Mouse (Mus musculus) limb, embryonic 14.5 days (tissue): ENCODE data around the gene Olfr728. TPM values are rescaled to one million over a fixed set of nuclear protein-coding genes. Genes with fewer than 3 reads are reported as not detected.

ENCODE experiments used
- ATAC-seq: fragments of 200-750 bp; cut with Nextera tagmentation; 2 replicates; pipeline ENCODE4 v1.8.0; 2017; ENCODE audit warnings: low read depth, moderate number of reproducible peaks, moderate TSS enrichment; ENCODE audit not compliant: low FRiP score
- DNase-seq: peaks from one replicate; pipeline ENCODE4 v3.0.0-alpha.2; 2015; ENCODE audit warnings: low spot score
- H3K27ac ChIP-seq: fragments of 300-500 bp; sonication (generic); replicated peaks from 2 replicates; pipeline ENCODE4 v1.5.1; 2014; ENCODE audit warnings: low read depth, mild to moderate bottlenecking, low read length, moderate library complexity, mixed read lengths
- H3K27me3 ChIP-seq: fragments of 300-500 bp; sonication (generic); 2 replicates; pipeline ENCODE4 v1.6.1; 2014; ENCODE audit warnings: low read length, mixed read lengths; ENCODE audit not compliant: control insufficient read depth, insufficient read depth
- H3K36me3 ChIP-seq: fragments of 300-500 bp; sonication (generic); 2 replicates; pipeline ENCODE4 v1.6.1; 2014; ENCODE audit warnings: mild to moderate bottlenecking, low read length, moderate library complexity, mixed read lengths; ENCODE audit not compliant: control insufficient read depth, insufficient read depth
- H3K4me1 ChIP-seq: fragments of 300-500 bp; sonication (generic); 2 replicates; pipeline ENCODE4 v1.6.1; 2014; ENCODE audit warnings: antibody characterized with exemption, low read length, mixed read lengths; ENCODE audit not compliant: control insufficient read depth, insufficient read depth
- H3K4me2 ChIP-seq: fragments of 300-500 bp; sonication (generic); replicated peaks from 2 replicates; pipeline ENCODE4 v1.6.1; 2014; ENCODE audit warnings: low read depth, mild to moderate bottlenecking, low read length, moderate library complexity; ENCODE audit not compliant: severe bottlenecking
- H3K4me3 ChIP-seq: fragments of 300-500 bp; sonication (generic); replicated peaks from 2 replicates; pipeline ENCODE4 v1.5.1; 2014; ENCODE audit warnings: low read length
- H3K9ac ChIP-seq: fragments of 300-500 bp; sonication (generic); 2 replicates; pipeline ENCODE4 v1.6.1; 2014; ENCODE audit warnings: mild to moderate bottlenecking, low read depth, low read length, moderate library complexity; ENCODE audit not compliant: severe bottlenecking
- H3K9me3 ChIP-seq: fragments of 300-500 bp; sonication (generic); 2 replicates; pipeline ENCODE4 v1.6.1; 2016; ENCODE audit warnings: low read length; ENCODE audit not compliant: control insufficient read depth
- POLR2A ChIP-seq: fragments of 200-500 bp; IDR thresholded peaks from 2 replicates; pipeline ENCODE4 v1.8.0; 2012; ENCODE audit warnings: inconsistent platforms, mild to moderate bottlenecking, moderate library complexity, borderline replicate concordance; ENCODE audit not compliant: insufficient read depth, insufficient read length; ENCODE audit errors: extremely low read depth
- WGBS: fragments of 180-500 bp; shearing (Covaris S2); extraction: QIAGEN DNeasy Blood & Tissue Kit; methylation state at CpG from one replicate; pipeline ENCODE4 v1.1.7; 2014; 5-methylcytosine and 5-hydroxymethylcytosine counted together
- polyA plus RNA-seq, 2 experiments: library from polyadenylated mRNA; depleted of rRNA in 1 of 2; stranded (reverse) in 1 of 2; unstranded in 1 of 2; fragments of >200 nt; fragmentation: Nextera tagmentation in 1 of 2; extraction: Ambion mirVana in 1 of 2; gene quantifications; 2 replicates each; pipeline versions ENCODE4 v1.2.1 to v1.2.3; 2012 to 2014

Olfr728 gene
- polyA plus RNA-seq (2012; rRNA removed), result not detected in 2 replicates
- not detected in 2 replicates for polyA plus RNA-seq (2014; fragmentation: Nextera tagmentation; extraction: Ambion mirVana)

- WGBS, result 76% methylated on average over 5 of the region's 5 CpGs
- Histone ChIP-seq H3K36me3 (no peaks in the 10 kb centered on the region), H3K27me3 (no peaks in the 10 kb centered on the region), H3K27ac (no peak within 1 kb of the TSS), H3K9ac (no peak within 1 kb of the TSS), H3K4me3 (no peak within 1 kb of the TSS), H3K4me1 (no peaks in the 10 kb centered on the region), H3K9me3 (no peaks in the 10 kb centered on the region), H3K4me2 (no peak within 1 kb of the TSS)
- no peak for DNase-seq
- TF ChIP-seq POLR2A, result no peak
- ATAC-seq, result no peak
Observed at GRCm38 (mm10) chr14:50142580-50142979, at the start of gene Olfr728. Gene Olfr728 (minus strand): TSS chr14:50142680.

DNA sequence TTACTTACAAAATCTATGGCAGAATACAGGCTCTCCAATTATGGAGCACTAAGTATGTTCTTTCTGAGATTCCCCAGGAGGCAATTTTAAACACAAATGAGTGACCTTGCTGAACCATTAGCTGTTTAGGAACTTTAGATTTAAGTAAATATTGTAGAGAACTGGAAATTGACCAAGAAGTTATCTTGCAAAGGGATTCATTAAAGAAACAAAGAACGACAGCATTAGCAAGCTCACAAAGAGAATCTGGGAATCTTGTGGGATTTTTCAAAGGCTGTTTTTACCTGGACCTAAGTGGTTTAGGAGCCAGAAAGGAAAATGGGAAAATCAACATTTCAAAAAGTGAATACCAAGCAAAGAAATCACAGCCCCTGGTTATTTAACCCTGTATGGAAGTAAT lies 45.6 kb upstream of the Olfr728 start, which contains the start of gene Olfr730:
Gene Olfr730 (minus strand): TSS at position 101 of the 400 bp plus-strand sequence.
- H3K4me2 ChIP-seq, result no peak within 1 kb of the TSS
- 60% methylated on average over 1 of the region's 1 CpGs for WGBS
- no peak within 1 kb of the TSS for H3K9ac ChIP-seq

DNA sequence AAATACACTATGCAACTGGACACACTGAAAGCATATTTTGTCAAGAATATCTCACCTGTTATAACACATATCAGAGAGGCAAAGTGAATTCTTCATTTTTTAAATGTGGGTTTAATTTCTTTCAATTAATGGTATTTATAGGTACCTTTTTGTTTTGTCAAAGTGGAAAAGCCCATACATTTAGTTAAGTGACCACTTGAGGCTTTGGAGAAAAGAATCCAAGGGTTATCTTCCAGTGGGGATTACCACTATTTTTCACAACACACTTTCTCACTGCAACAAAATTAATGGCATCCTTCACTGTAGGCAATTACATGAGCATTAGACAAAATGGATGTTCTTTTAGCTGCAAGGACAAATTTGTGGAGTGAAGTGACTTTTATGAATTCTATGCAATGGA lies 10.3 kb upstream of the Olfr728 start, which contains the start of gene Olfr729:
Gene Olfr729 (minus strand): TSS at position 101 of the 400 bp plus-strand sequence.
- Histone ChIP-seq H3K4me3 (no peak within 1 kb of the TSS), H3K27me3 (no peaks in the 10 kb centered on the region), H3K9me3 (no peaks in the 10 kb centered on the region), H3K9ac (no peak within 1 kb of the TSS), H3K4me2 (no peak within 1 kb of the TSS), H3K36me3 (no peaks in the 10 kb centered on the region), H3K27ac (no peak within 1 kb of the TSS), H3K4me1 (no peaks in the 10 kb centered on the region)
- DNase-seq (no peak), ATAC-seq (no peak)
- TF ChIP-seq POLR2A, result no peak

More for the DNA sequence above, 45.6 kb upstream of the Olfr728 start, which contains the start of gene Olfr730:
- DNase-seq, result no peak
- H3K9me3 ChIP-seq, result no peaks in the 10 kb centered on the region
- no peaks in the 10 kb centered on the region for H3K36me3 ChIP-seq
- no peak for TF ChIP-seq POLR2A
- H3K4me3 ChIP-seq, result no peak within 1 kb of the TSS
- ATAC-seq, result no peak
- no peaks in the 10 kb centered on the region for H3K27me3 ChIP-seq
- H3K27ac ChIP-seq, result no peak within 1 kb of the TSS
- H3K4me1 ChIP-seq, result no peaks in the 10 kb centered on the region

- no peaks in the 10 kb centered on the region for H3K36me3 ChIP-seq
- no peak within 1 kb of the TSS for H3K27ac ChIP-seq
- 89% methylated on average over 1 of the region's 1 CpGs for WGBS
- H3K27me3 ChIP-seq, result no peaks in the 10 kb centered on the region
- DNase-seq (no peak), ATAC-seq (no peak)
- no peak within 1 kb of the TSS for H3K4me3 ChIP-seq
- no peak within 1 kb of the TSS for H3K9ac ChIP-seq
- no peaks in the 10 kb centered on the region for H3K4me1 ChIP-seq
- no peaks in the 10 kb centered on the region for H3K9me3 ChIP-seq
- no peak for TF ChIP-seq POLR2A
- no peak within 1 kb of the TSS for H3K4me2 ChIP-seq
Observed at GRCm38 (mm10) chr14:50122886-50123285, 19.6 kb downstream of the Olfr728 start, which contains the start of gene Olfr727. Gene Olfr727 (plus strand): TSS chr14:50123186.

DNA sequence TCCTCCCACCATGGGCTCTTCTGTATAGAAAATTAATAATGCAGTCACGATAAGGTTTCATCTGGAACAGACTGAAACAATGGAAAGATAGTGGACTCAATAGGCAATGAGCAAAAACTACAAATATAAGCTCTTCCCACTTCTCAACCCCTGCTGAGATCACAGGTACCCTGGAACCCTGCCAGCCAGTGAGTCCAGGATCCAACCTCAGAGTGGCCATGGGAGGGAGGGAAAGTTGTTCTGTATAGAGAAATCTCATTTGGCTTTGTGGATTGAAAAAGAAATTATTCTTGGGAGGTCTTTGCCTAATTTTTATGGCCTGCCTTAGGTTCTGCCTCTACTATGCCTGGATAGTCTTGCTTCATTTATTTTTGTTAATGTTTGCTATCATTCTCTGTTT lies 51.6 kb downstream of the Olfr728 start, which contains the start of gene Olfr726:
Gene Olfr726 (minus strand): TSS at position 101 of the 400 bp plus-strand sequence.
- H3K4me3 ChIP-seq, result no peak within 1 kb of the TSS
- DNase-seq (no peak), ATAC-seq (no peak)
- no peak within 1 kb of the TSS for H3K9ac ChIP-seq
- H3K9me3 ChIP-seq, result no peaks in the 10 kb centered on the region
- WGBS, result 72% methylated on average over 1 of the region's 1 CpGs
- no peak within 1 kb of the TSS for H3K4me2 ChIP-seq
- no peaks in the 10 kb centered on the region for H3K4me1 ChIP-seq
- no peak for TF ChIP-seq POLR2A
- no peaks in the 10 kb centered on the region for H3K36me3 ChIP-seq
- H3K27me3 ChIP-seq, result no peaks in the 10 kb centered on the region
- no peak within 1 kb of the TSS for H3K27ac ChIP-seq

Other genes starting within 250 kb of the Olfr728 start
- not detected in 2 replicates for gene Olfr722, start 240.7 kb downstream of the Olfr728 start, polyA plus RNA-seq (2012; rRNA removed)
- not detected in 2 replicates for gene Olfr722, start 240.7 kb downstream of the Olfr728 start, polyA plus RNA-seq (2014; fragmentation: Nextera tagmentation; extraction: Ambion mirVana)
- not detected in 2 replicates for gene Olfr723, start 210.9 kb downstream of the Olfr728 start, polyA plus RNA-seq (2012; rRNA removed)
- gene Olfr723, start 210.9 kb downstream of the Olfr728 start, polyA plus RNA-seq (2014; fragmentation: Nextera tagmentation; extraction: Ambion mirVana), result not detected in 2 replicates
- not detected in 2 replicates for gene Olfr724, start 179.4 kb downstream of the Olfr728 start, polyA plus RNA-seq (2012; rRNA removed)
- gene Olfr724, start 179.4 kb downstream of the Olfr728 start, polyA plus RNA-seq (2014; fragmentation: Nextera tagmentation; extraction: Ambion mirVana), result not detected in 2 replicates
- not detected in 2 replicates for gene Olfr725, start 102.3 kb downstream of the Olfr728 start, polyA plus RNA-seq (2012; rRNA removed)
- gene Olfr725, start 102.3 kb downstream of the Olfr728 start, polyA plus RNA-seq (2014; fragmentation: Nextera tagmentation; extraction: Ambion mirVana), result not detected in 2 replicates
- not detected in 2 replicates for gene Olfr726, start 51.7 kb downstream of the Olfr728 start, polyA plus RNA-seq (2012; rRNA removed)
- not detected in 2 replicates for gene Olfr726, start 51.7 kb downstream of the Olfr728 start, polyA plus RNA-seq (2014; fragmentation: Nextera tagmentation; extraction: Ambion mirVana)
- not detected in 2 replicates for gene Olfr727, start 19.5 kb downstream of the Olfr728 start, polyA plus RNA-seq (2012; rRNA removed)
- not detected in 2 replicates for gene Olfr727, start 19.5 kb downstream of the Olfr728 start, polyA plus RNA-seq (2014; fragmentation: Nextera tagmentation; extraction: Ambion mirVana)
- not detected in 2 replicates for gene Olfr729, start 10.2 kb upstream of the Olfr728 start, polyA plus RNA-seq (2012; rRNA removed)
- gene Olfr729, start 10.2 kb upstream of the Olfr728 start, polyA plus RNA-seq (2014; fragmentation: Nextera tagmentation; extraction: Ambion mirVana), result not detected in 2 replicates
- gene Olfr730, start 45.5 kb upstream of the Olfr728 start, polyA plus RNA-seq (2012; rRNA removed), result not detected in 2 replicates
- not detected in 2 replicates for gene Olfr730, start 45.5 kb upstream of the Olfr728 start, polyA plus RNA-seq (2014; fragmentation: Nextera tagmentation; extraction: Ambion mirVana)
- gene Olfr731, start 99.2 kb upstream of the Olfr728 start, polyA plus RNA-seq (2012; rRNA removed), result not detected in 2 replicates
- not detected in 2 replicates for gene Olfr731, start 99.2 kb upstream of the Olfr728 start, polyA plus RNA-seq (2014; fragmentation: Nextera tagmentation; extraction: Ambion mirVana)
- not detected in 2 replicates for gene Olfr732, start 141.5 kb upstream of the Olfr728 start, polyA plus RNA-seq (2012; rRNA removed)
- not detected in 2 replicates for gene Olfr732, start 141.5 kb upstream of the Olfr728 start, polyA plus RNA-seq (2014; fragmentation: Nextera tagmentation; extraction: Ambion mirVana)
- gene Olfr733, start 158.8 kb upstream of the Olfr728 start, polyA plus RNA-seq (2012; rRNA removed), result 0.12 TPM in 1 of 2 replicates, not detected in the other
- not detected in 2 replicates for gene Olfr733, start 158.8 kb upstream of the Olfr728 start, polyA plus RNA-seq (2014; fragmentation: Nextera tagmentation; extraction: Ambion mirVana)
- not detected in 2 replicates for gene Olfr734, start 184.1 kb upstream of the Olfr728 start, polyA plus RNA-seq (2012; rRNA removed)
- not detected in 2 replicates for gene Olfr734, start 184.1 kb upstream of the Olfr728 start, polyA plus RNA-seq (2014; fragmentation: Nextera tagmentation; extraction: Ambion mirVana)
- gene Olfr735, start 206.2 kb upstream of the Olfr728 start, polyA plus RNA-seq (2012; rRNA removed), result not detected in 2 replicates
- gene Olfr735, start 206.2 kb upstream of the Olfr728 start, polyA plus RNA-seq (2014; fragmentation: Nextera tagmentation; extraction: Ambion mirVana), result not detected in 2 replicates
- 0.04 TPM in 2 replicates for gene Tlr11, start 215.2 kb upstream of the Olfr728 start, polyA plus RNA-seq (2012; rRNA removed)
- gene Tlr11, start 215.2 kb upstream of the Olfr728 start, polyA plus RNA-seq (2014; fragmentation: Nextera tagmentation; extraction: Ambion mirVana), result not detected in 2 replicates
- not detected in 2 replicates for gene Olfr736, start 238.5 kb upstream of the Olfr728 start, polyA plus RNA-seq (2012; rRNA removed)
- gene Olfr736, start 238.5 kb upstream of the Olfr728 start, polyA plus RNA-seq (2014; fragmentation: Nextera tagmentation; extraction: Ambion mirVana), result not detected in 2 replicates